Mouse (Mus musculus) midbrain, embryonic 10.5 days (tissue): ENCODE measurements around the gene Atp5l. TPM values are rescaled to one million over a fixed set of nuclear protein-coding genes. Genes with fewer than 3 reads are reported as not detected.

Experiments
- DNase-seq: peaks from one replicate; pipeline ENCODE4 v3.0.0-alpha.2; 2017; ENCODE audit warnings: low spot score
- H3K27ac ChIP-seq: fragments of 300-500 bp; sonication (generic); replicated peaks from 2 replicates; pipeline ENCODE4 v1.5.1; 2016; ENCODE audit warnings: mild to moderate bottlenecking
- H3K27me3 ChIP-seq: fragments of 300-500 bp; sonication (generic); 2 replicates; pipeline ENCODE4 v1.6.1; 2016; ENCODE audit warnings: low read depth, mild to moderate bottlenecking; ENCODE audit not compliant: poor library complexity, severe bottlenecking
- H3K36me3 ChIP-seq: fragments of 300-500 bp; sonication (generic); 2 replicates; pipeline ENCODE4 v1.6.1; 2016; ENCODE audit warnings: mild to moderate bottlenecking, moderate library complexity
- H3K4me1 ChIP-seq: fragments of 300-500 bp; sonication (generic); 2 replicates; pipeline ENCODE4 v1.6.1; 2016
- H3K4me3 ChIP-seq: fragments of 300-500 bp; sonication (generic); 2 replicates; pipeline ENCODE4 v1.5.1; 2016; ENCODE audit warnings: mild to moderate bottlenecking, moderate library complexity
- H3K9me3 ChIP-seq: fragments of 300-500 bp; sonication (generic); replicated peaks from 2 replicates; pipeline ENCODE4 v1.6.1; 2016; ENCODE audit warnings: mild to moderate bottlenecking
- WGBS: fragments of 180-500 bp; shearing (Covaris S2); methylation state at CpG from one replicate; pipeline ENCODE4 v1.1.7; 2016; 5-methylcytosine and 5-hydroxymethylcytosine counted together
- polyA plus RNA-seq: library from polyadenylated mRNA; unstranded; fragments of >200 nt; fragmentation: Nextera tagmentation; extraction: Ambion mirVana; gene quantifications from 2 replicates; pipeline ENCODE4 v1.2.1, GENCODE M21; 2016

The Atp5l gene
- polyA plus RNA-seq, 1 experiment from 2014 or later, result 557 TPM

GRCm38 (mm10) chr9:44921123-44921468, 554 bp upstream of the Atp5l start:
- Histone ChIP-seq H3K4me3 (peak overlapping the region; percentile 98), H3K27ac (peak overlapping the region; percentile 93), H3K4me1 (peaks cover 17% of the 10 kb centered on the region), H3K9me3 (no peaks in the 10 kb centered on the region), H3K36me3 (no peaks in the 10 kb centered on the region), H3K27me3 (no peaks in the 10 kb centered on the region)
- 2% methylated on average over 8 of the region's 8 CpGs for WGBS
- no peak for DNase-seq

GRCm38 (mm10) chr9:44919606-44920005, 936 bp downstream of the Atp5l start:
- DNase-seq, result no peak
- peaks cover 17% of the 10 kb centered on the region for H3K4me1 ChIP-seq
- peak overlapping the region; percentile 98 for H3K4me3 ChIP-seq
- no peaks in the 10 kb centered on the region for H3K9me3 ChIP-seq
- no peaks in the 10 kb centered on the region for H3K36me3 ChIP-seq
- H3K27ac ChIP-seq, result no peak overlapping the region
- WGBS, result 51% methylated on average over 2 of the region's 2 CpGs
- H3K27me3 ChIP-seq, result no peaks in the 10 kb centered on the region

DNA sequence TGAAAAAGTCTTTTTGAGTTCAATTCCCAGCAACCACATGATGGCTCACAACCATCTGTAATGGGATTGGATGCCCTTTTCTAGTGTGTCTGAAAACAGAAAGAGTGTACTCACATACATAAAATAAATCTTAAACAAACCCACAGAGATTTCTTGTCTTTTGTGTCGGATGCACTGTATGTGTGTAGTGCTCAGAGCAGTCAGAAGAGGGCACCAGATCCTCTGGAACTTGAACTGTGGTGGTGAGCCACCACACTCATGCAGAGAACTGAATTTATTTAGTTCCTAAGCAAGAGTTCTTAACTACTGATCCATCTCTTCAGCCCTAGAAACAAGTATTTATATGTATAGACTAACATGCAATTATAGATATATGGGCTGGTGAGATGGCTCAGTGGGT, 4.3 kb downstream of the Atp5l start:
- no peak overlapping the region for H3K4me3 ChIP-seq
- H3K36me3 ChIP-seq, result peaks cover 24% of the 10 kb centered on the region
- no peaks in the 10 kb centered on the region for H3K9me3 ChIP-seq
- H3K4me1 ChIP-seq, result peaks cover 13% of the 10 kb centered on the region
- no peaks in the 10 kb centered on the region for H3K27me3 ChIP-seq
- H3K27ac ChIP-seq, result no peak overlapping the region
- DNase-seq, result no peak
- 50% methylated on average over 1 of the region's 1 CpGs for WGBS

- H3K9me3 ChIP-seq, result no peaks in the 10 kb centered on the region
- H3K27ac ChIP-seq, result no peak overlapping the region
- no peak for DNase-seq
- peaks cover 10% of the 10 kb centered on the region for H3K4me1 ChIP-seq
- peaks cover 36% of the 10 kb centered on the region for H3K36me3 ChIP-seq
- WGBS, result 92% methylated on average over 4 of the region's 4 CpGs
- no peak overlapping the region for H3K4me3 ChIP-seq
- H3K27me3 ChIP-seq, result no peaks in the 10 kb centered on the region
Measured at GRCm38 (mm10) chr9:44914706-44915105, 5.8 kb downstream of the Atp5l start.

DNA sequence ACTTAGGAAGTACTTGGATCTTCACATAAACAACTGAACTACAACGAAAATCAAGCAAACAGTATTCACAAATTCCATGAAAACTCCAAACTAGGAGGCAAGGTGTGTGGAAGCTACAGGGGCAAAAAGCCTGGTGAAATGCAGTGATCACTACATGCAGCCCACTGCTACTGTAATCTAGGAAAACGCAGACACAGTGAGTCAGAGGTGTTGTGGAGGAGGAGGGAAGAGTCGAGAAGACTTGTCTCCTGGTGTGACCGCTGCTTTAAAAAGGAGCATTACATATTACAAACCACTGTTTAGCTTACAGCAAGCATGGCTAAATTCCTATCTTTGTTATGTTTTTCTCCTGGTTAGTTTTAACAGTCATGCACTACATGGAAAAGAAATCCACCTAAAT, 9.2 kb downstream of the Atp5l start:
- H3K27me3 ChIP-seq, result no peaks in the 10 kb centered on the region
- no peak overlapping the region for H3K27ac ChIP-seq
- H3K36me3 ChIP-seq, result peaks cover 36% of the 10 kb centered on the region
- no peaks in the 10 kb centered on the region for H3K4me1 ChIP-seq
- no peak for DNase-seq
- no peaks in the 10 kb centered on the region for H3K9me3 ChIP-seq
- H3K4me3 ChIP-seq, result no peak overlapping the region
- 93% methylated on average over 4 of the region's 4 CpGs for WGBS

- WGBS, result 89% methylated on average over 4 of the region's 4 CpGs
- H3K27me3 ChIP-seq, result no peaks in the 10 kb centered on the region
- DNase-seq, result no peak
- no peak overlapping the region for H3K4me3 ChIP-seq
- H3K9me3 ChIP-seq, result no peaks in the 10 kb centered on the region
- peaks cover 6% of the 10 kb centered on the region for H3K36me3 ChIP-seq
- H3K27ac ChIP-seq, result no peak overlapping the region
- no peaks in the 10 kb centered on the region for H3K4me1 ChIP-seq
Measured at GRCm38 (mm10) chr9:44905620-44906019, 14.9 kb downstream of the Atp5l start.

GRCm38 (mm10) chr9:44904964-44905363, 15.6 kb downstream of the Atp5l start:
- no peak for DNase-seq
- 78% methylated on average over 5 of the region's 5 CpGs for WGBS
- Histone ChIP-seq H3K27me3 (no peaks in the 10 kb centered on the region), H3K27ac (no peak overlapping the region), H3K9me3 (no peaks in the 10 kb centered on the region), H3K36me3 (no peaks in the 10 kb centered on the region), H3K4me1 (no peaks in the 10 kb centered on the region), H3K4me3 (no peak overlapping the region)

- DNase-seq, result no peak
- Histone ChIP-seq H3K27me3 (no peaks in the 10 kb centered on the region), H3K4me1 (no peaks in the 10 kb centered on the region), H3K36me3 (no peaks in the 10 kb centered on the region), H3K27ac (no peak overlapping the region), H3K9me3 (no peaks in the 10 kb centered on the region), H3K4me3 (no peak overlapping the region)
- 87% methylated on average over 4 of the region's 4 CpGs for WGBS
Measured at GRCm38 (mm10) chr9:44903856-44904255, 16.7 kb downstream of the Atp5l start.

DNA sequence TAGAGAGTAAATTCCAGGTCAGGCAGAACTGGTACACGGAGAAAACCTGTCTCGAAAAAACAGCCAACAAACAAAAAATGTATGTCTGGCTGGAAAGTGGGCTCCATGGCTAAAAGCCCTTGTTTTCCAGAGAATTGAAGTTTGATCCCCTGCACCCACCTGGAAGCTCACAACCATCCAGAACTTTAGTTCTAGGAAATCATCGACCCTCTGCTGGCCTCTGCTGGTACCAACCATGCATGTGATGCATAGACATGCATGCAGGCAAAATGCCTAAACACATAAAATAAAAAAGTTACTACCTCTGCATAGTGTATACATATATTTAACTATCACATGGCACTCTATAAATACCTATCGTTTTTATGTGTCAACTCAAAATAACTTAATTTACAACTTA, 20.1 kb downstream of the Atp5l start:
- no peaks in the 10 kb centered on the region for H3K27me3 ChIP-seq
- WGBS, result 67% methylated on average over 4 of the region's 4 CpGs

DNA sequence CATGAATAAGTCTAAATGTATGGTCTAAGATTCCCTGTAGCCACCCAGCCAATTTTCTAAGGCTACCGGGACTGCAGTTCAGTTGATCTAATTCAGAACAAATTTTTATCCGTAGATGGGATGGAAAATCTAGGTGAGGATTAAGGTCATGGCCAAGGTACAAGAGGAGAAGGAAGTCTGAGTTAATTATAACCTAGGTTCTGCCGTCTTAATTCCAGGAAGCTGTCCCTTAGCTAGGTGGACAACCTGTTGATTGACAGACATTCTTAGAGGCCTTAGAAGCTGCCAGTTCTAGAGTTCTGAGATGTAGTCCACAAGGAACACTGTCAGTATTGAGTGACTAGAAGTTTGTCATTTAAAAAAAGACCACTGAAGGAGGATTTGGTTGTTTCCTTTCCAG, 20.8 kb downstream of the Atp5l start:
- 86% methylated on average over 3 of the region's 3 CpGs for WGBS

More for the DNA sequence above, 20.1 kb downstream of the Atp5l start:
- Histone ChIP-seq H3K4me3 (no peak overlapping the region), H3K4me1 (no peaks in the 10 kb centered on the region), H3K9me3 (no peaks in the 10 kb centered on the region), H3K36me3 (no peaks in the 10 kb centered on the region), H3K27ac (no peak overlapping the region)
- no peak for DNase-seq

DNA sequence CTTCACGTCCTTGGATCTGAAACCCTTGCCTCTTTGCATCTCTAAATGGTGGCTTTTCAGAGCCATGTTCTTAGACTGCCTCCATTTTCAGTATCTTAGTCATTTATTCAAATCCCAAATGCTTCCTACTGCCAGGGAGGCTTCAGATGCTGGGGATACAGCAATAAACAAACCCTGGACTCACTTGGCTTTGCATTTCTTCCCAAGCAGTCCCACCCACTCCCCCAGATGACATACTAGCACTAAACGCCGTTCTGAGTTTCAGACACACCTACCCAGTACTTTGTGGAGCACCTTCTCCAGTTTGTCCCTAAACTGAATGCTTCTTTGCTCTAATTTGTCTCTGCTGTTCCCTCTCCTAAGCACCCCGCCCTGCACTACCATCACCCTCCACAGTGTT, 23.5 kb downstream of the Atp5l start:
- H3K27me3 ChIP-seq, result no peaks in the 10 kb centered on the region
- no peaks in the 10 kb centered on the region for H3K4me1 ChIP-seq
- no peaks in the 10 kb centered on the region for H3K36me3 ChIP-seq
- 78% methylated on average over 4 of the region's 4 CpGs for WGBS
- H3K9me3 ChIP-seq, result no peaks in the 10 kb centered on the region
- H3K4me3 ChIP-seq, result no peak overlapping the region
- DNase-seq, result no peak
- no peak overlapping the region for H3K27ac ChIP-seq

More for the DNA sequence above, 20.8 kb downstream of the Atp5l start:
- no peak overlapping the region for H3K27ac ChIP-seq
- DNase-seq, result no peak
- no peaks in the 10 kb centered on the region for H3K4me1 ChIP-seq
- H3K36me3 ChIP-seq, result no peaks in the 10 kb centered on the region
- no peaks in the 10 kb centered on the region for H3K27me3 ChIP-seq
- no peak overlapping the region for H3K4me3 ChIP-seq
- H3K9me3 ChIP-seq, result no peaks in the 10 kb centered on the region

- WGBS, result 74% methylated on average over 3 of the region's 3 CpGs
- Histone ChIP-seq H3K4me1 (no peaks in the 10 kb centered on the region), H3K27me3 (no peaks in the 10 kb centered on the region), H3K27ac (no peak overlapping the region), H3K9me3 (no peaks in the 10 kb centered on the region), H3K4me3 (no peak overlapping the region), H3K36me3 (no peaks in the 10 kb centered on the region)
- DNase-seq, result no peak
Measured at GRCm38 (mm10) chr9:44892664-44893063, 27.9 kb downstream of the Atp5l start.

DNA sequence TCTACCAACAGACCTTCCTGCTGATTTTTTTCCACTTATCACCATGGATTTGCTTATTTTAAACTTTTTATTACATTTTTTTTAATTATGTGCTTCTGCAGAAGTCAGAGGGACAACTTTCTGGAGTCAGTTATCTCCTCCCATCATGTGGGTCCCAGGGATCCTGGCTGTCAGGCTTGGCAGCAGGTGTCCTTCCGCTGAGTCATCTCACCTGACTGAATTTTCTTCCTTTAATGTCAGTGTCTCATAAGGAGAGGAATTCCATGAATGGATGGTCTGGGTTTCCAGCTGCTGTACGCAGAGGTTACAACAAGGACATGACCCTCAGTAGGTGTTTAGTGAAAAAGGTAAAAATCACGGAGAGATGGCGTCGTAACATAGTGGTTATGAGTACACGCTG, 29.3 kb downstream of the Atp5l start:
- Histone ChIP-seq H3K4me3 (no peak overlapping the region), H3K9me3 (no peaks in the 10 kb centered on the region), H3K4me1 (no peaks in the 10 kb centered on the region), H3K27me3 (no peaks in the 10 kb centered on the region), H3K27ac (no peak overlapping the region), H3K36me3 (no peaks in the 10 kb centered on the region)
- WGBS, result 88% methylated on average over 6 of the region's 6 CpGs
- no peak for DNase-seq

DNA sequence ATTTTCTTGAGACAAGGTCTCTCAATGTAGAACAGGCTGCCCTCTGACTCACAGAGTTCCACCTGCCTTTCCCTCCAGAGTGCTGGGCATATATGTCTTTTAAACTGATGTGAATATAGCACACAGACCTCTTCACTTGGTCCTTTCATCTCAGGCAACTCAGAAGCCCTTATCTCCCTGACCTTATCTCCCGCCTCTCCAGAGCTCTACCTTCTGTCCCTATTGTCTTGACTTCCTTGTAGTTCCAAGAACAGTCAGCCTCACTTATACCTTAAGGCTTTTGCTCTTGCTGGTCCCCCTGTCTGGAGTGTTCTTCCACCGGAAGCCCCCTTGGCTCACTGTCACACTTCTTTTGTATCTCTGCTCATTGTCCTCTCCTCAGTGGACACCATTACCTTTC, 30.4 kb downstream of the Atp5l start:
- Histone ChIP-seq H3K4me3 (no peak overlapping the region), H3K36me3 (no peaks in the 10 kb centered on the region), H3K9me3 (no peaks in the 10 kb centered on the region), H3K27me3 (no peaks in the 10 kb centered on the region), H3K4me1 (no peaks in the 10 kb centered on the region), H3K27ac (no peak overlapping the region)
- DNase-seq, result no peak
- WGBS, result 63% methylated on average over 2 of the region's 2 CpGs
